Mouse (Mus musculus): ENCODE measurements around the gene Disp3. TPM values are rescaled to one million over a fixed set of nuclear protein-coding genes. Genes with fewer than 3 reads are reported as not detected.

The Disp3 gene
- polyA plus RNA-seq, 1 experiment from 2014 or later, result 0.03 TPM

GRCm38 (mm10) chr4:148215264-148215900 is 72.4 kb downstream of the Disp3 start:
- Histone ChIP-seq H3K9me3 (replicated peaks; ENCODE audit: control insufficient read depth, low read length) (no peaks in the 10 kb centered on the region), H3K27me3 (ENCODE audit: control insufficient read depth, insufficient read depth, low read length) (0 out of 2 replicates have a peak, but pooled peaks cover 6% of the 10 kb centered on the region), H3K9ac (ENCODE audit: low read length) (no peak overlapping the region), H3K4me2 (ENCODE audit: low read depth, low read length) (no peak overlapping the region), H3K36me3 (ENCODE audit: control insufficient read depth, insufficient read depth) (no peaks in the 10 kb centered on the region), H3K4me1 (ENCODE audit: control insufficient read depth, insufficient read depth, low read length) (no peaks in the 10 kb centered on the region), H3K27ac (ENCODE audit: low read length) (no peak overlapping the region), H3K4me3 (ENCODE audit: low read length) (no peak overlapping the region)
- no peak for ATAC-seq (replicated peaks; ENCODE audit: extremely low read depth, insufficient read depth, low FRiP score)
- WGBS, result 49% methylated on average over 11 of the region's 11 CpGs

GRCm38 (mm10) chr4:148214460-148215136 is 73.2 kb downstream of the Disp3 start:
- Histone ChIP-seq H3K4me2 (ENCODE audit: low read depth, low read length) (no peak overlapping the region), H3K4me3 (ENCODE audit: low read length) (no peak overlapping the region), H3K9me3 (replicated peaks; ENCODE audit: control insufficient read depth, low read length) (no peaks in the 10 kb centered on the region), H3K36me3 (ENCODE audit: control insufficient read depth, insufficient read depth) (no peaks in the 10 kb centered on the region), H3K9ac (ENCODE audit: low read length) (no peak overlapping the region), H3K4me1 (ENCODE audit: control insufficient read depth, insufficient read depth, low read length) (no peaks in the 10 kb centered on the region), H3K27ac (ENCODE audit: low read length) (no peak overlapping the region), H3K27me3 (ENCODE audit: control insufficient read depth, insufficient read depth, low read length) (0 out of 2 replicates have a peak, but pooled peaks cover 6% of the 10 kb centered on the region)
- ATAC-seq (replicated peaks; ENCODE audit: extremely low read depth, insufficient read depth, low FRiP score), result no peak
- WGBS, result 47% methylated on average over 5 of the region's 5 CpGs

GRCm38 (mm10) chr4:148204873-148205232 is 82.9 kb downstream of the Disp3 start:
- no peak for ATAC-seq (replicated peaks; ENCODE audit: extremely low read depth, insufficient read depth, low FRiP score)
- no peak overlapping the region for H3K4me2 ChIP-seq (ENCODE audit: low read depth, low read length)

GRCm38 (mm10) chr4:148204061-148204872 is 83.5 kb downstream of the Disp3 start:
- no peaks in the 10 kb centered on the region for H3K4me1 ChIP-seq (ENCODE audit: control insufficient read depth, insufficient read depth, low read length)
- no peaks in the 10 kb centered on the region; the same call in 1 of the 2 replicates for H3K27me3 ChIP-seq (ENCODE audit: control insufficient read depth, insufficient read depth, low read length)
- WGBS, result 48% methylated on average over 15 of the region's 15 CpGs
- H3K9me3 ChIP-seq (replicated peaks; ENCODE audit: control insufficient read depth, low read length), result no peaks in the 10 kb centered on the region
- H3K4me3 ChIP-seq (ENCODE audit: low read length), result no peak overlapping the region
- ATAC-seq (replicated peaks; ENCODE audit: extremely low read depth, insufficient read depth, low FRiP score), result no peak
- no peak overlapping the region for H3K9ac ChIP-seq (ENCODE audit: low read length)
- H3K36me3 ChIP-seq (ENCODE audit: control insufficient read depth, insufficient read depth), result no peaks in the 10 kb centered on the region
- no peak overlapping the region for H3K4me2 ChIP-seq (ENCODE audit: low read depth, low read length)
- no peak overlapping the region for H3K27ac ChIP-seq (ENCODE audit: low read length)

More at GRCm38 (mm10) chr4:148204873-148205232, 82.9 kb downstream of the Disp3 start:
- Histone ChIP-seq H3K27me3 (ENCODE audit: control insufficient read depth, insufficient read depth, low read length) (no peaks in the 10 kb centered on the region; the same call in 1 of the 2 replicates), H3K36me3 (ENCODE audit: control insufficient read depth, insufficient read depth) (no peaks in the 10 kb centered on the region), H3K4me3 (ENCODE audit: low read length) (no peak overlapping the region), H3K9ac (ENCODE audit: low read length) (no peak overlapping the region), H3K27ac (ENCODE audit: low read length) (no peak overlapping the region), H3K9me3 (replicated peaks; ENCODE audit: control insufficient read depth, low read length) (no peaks in the 10 kb centered on the region), H3K4me1 (ENCODE audit: control insufficient read depth, insufficient read depth, low read length) (no peaks in the 10 kb centered on the region)
- WGBS, result 63% methylated on average over 6 of the region's 6 CpGs

- 83% methylated on average over 2 of the region's 2 CpGs for WGBS
- no peak for ATAC-seq (replicated peaks; ENCODE audit: extremely low read depth, insufficient read depth, low FRiP score)
- H3K4me1 ChIP-seq (ENCODE audit: control insufficient read depth, insufficient read depth, low read length), result no peaks in the 10 kb centered on the region
- H3K9ac ChIP-seq (ENCODE audit: low read length), result no peak overlapping the region
- no peak overlapping the region for H3K27ac ChIP-seq (ENCODE audit: low read length)
- H3K9me3 ChIP-seq (replicated peaks; ENCODE audit: control insufficient read depth, low read length), result no peaks in the 10 kb centered on the region
- H3K4me2 ChIP-seq (ENCODE audit: low read depth, low read length), result no peak overlapping the region
- no peaks in the 10 kb centered on the region for H3K36me3 ChIP-seq (ENCODE audit: control insufficient read depth, insufficient read depth)
- H3K4me3 ChIP-seq (ENCODE audit: low read length), result no peak overlapping the region
- H3K27me3 ChIP-seq (ENCODE audit: control insufficient read depth, insufficient read depth, low read length), result no peaks in the 10 kb centered on the region; the same call in 1 of the 2 replicates
Measured at GRCm38 (mm10) chr4:148203557-148203956, 84.2 kb downstream of the Disp3 start.

GRCm38 (mm10) chr4:148198721-148199120 is 89.0 kb downstream of the Disp3 start:
- no peak overlapping the region for H3K27ac ChIP-seq (ENCODE audit: low read length)
- H3K9ac ChIP-seq (ENCODE audit: low read length), result no peak overlapping the region
- no peaks in the 10 kb centered on the region; the same call in 1 of the 2 replicates for H3K27me3 ChIP-seq (ENCODE audit: control insufficient read depth, insufficient read depth, low read length)
- H3K4me1 ChIP-seq (ENCODE audit: control insufficient read depth, insufficient read depth, low read length), result no peaks in the 10 kb centered on the region
- no peaks in the 10 kb centered on the region for H3K9me3 ChIP-seq (replicated peaks; ENCODE audit: control insufficient read depth, low read length)
- no peak overlapping the region for H3K4me2 ChIP-seq (ENCODE audit: low read depth, low read length)
- 50% methylated on average over 10 of the region's 10 CpGs for WGBS
- ATAC-seq (replicated peaks; ENCODE audit: extremely low read depth, insufficient read depth, low FRiP score), result no peak
- no peaks in the 10 kb centered on the region for H3K36me3 ChIP-seq (ENCODE audit: control insufficient read depth, insufficient read depth)
- no peak overlapping the region for H3K4me3 ChIP-seq (ENCODE audit: low read length)

GRCm38 (mm10) chr4:148194400-148194799 is 93.4 kb downstream of the Disp3 start:
- H3K9me3 ChIP-seq (replicated peaks; ENCODE audit: control insufficient read depth, low read length), result no peaks in the 10 kb centered on the region
- no peak for ATAC-seq (replicated peaks; ENCODE audit: extremely low read depth, insufficient read depth, low FRiP score)
- H3K4me1 ChIP-seq (ENCODE audit: control insufficient read depth, insufficient read depth, low read length), result no peaks in the 10 kb centered on the region
- no peak overlapping the region for H3K4me3 ChIP-seq (ENCODE audit: low read length)
- H3K36me3 ChIP-seq (ENCODE audit: control insufficient read depth, insufficient read depth), result no peaks in the 10 kb centered on the region
- no peak overlapping the region for H3K9ac ChIP-seq (ENCODE audit: low read length)
- H3K27ac ChIP-seq (ENCODE audit: low read length), result no peak overlapping the region
- no peaks in the 10 kb centered on the region for H3K27me3 ChIP-seq (ENCODE audit: control insufficient read depth, insufficient read depth, low read length)
- no peak overlapping the region for H3K4me2 ChIP-seq (ENCODE audit: low read depth, low read length)

- no peak overlapping the region for H3K4me2 ChIP-seq (ENCODE audit: low read depth, low read length)
- H3K4me1 ChIP-seq (ENCODE audit: control insufficient read depth, insufficient read depth, low read length), result no peaks in the 10 kb centered on the region
- ATAC-seq (replicated peaks; ENCODE audit: extremely low read depth, insufficient read depth, low FRiP score), result no peak
- H3K27me3 ChIP-seq (ENCODE audit: control insufficient read depth, insufficient read depth, low read length), result no peaks in the 10 kb centered on the region
- 25% methylated on average over 11 of the region's 11 CpGs for WGBS
- no peaks in the 10 kb centered on the region for H3K9me3 ChIP-seq (replicated peaks; ENCODE audit: control insufficient read depth, low read length)
- no peak overlapping the region for H3K4me3 ChIP-seq (ENCODE audit: low read length)
- no peak overlapping the region for H3K9ac ChIP-seq (ENCODE audit: low read length)
- no peaks in the 10 kb centered on the region for H3K36me3 ChIP-seq (ENCODE audit: control insufficient read depth, insufficient read depth)
- no peak overlapping the region for H3K27ac ChIP-seq (ENCODE audit: low read length)
Measured at GRCm38 (mm10) chr4:148192707-148193245, 95.0 kb downstream of the Disp3 start.
